Mouse (Mus musculus) testis, adult 2 months (tissue): ENCODE measurements at regions not wholly inside any gene's neighbourhood (a gene's known extent, or its start where the extent isn't known, plus 50 kb on each side); places are given as distances from the start of the nearest gene placed in this dataset.

Experiments used
- CTCF ChIP-seq: fragments of 200-500 bp; IDR thresholded peaks from 2 replicates; pipeline ENCODE4 v1.5.1; 2012; ENCODE audit warnings: low read depth, mild to moderate bottlenecking, inconsistent platforms, low read length, moderate library complexity; ENCODE audit not compliant: control insufficient read depth, insufficient read depth, insufficient replicate concordance
- POLR2A ChIP-seq: fragments of 200-500 bp; IDR thresholded peaks from 2 replicates; pipeline ENCODE4 v1.6.1; 2012; ENCODE audit warnings: low read depth, mild to moderate bottlenecking, inconsistent platforms, low read length, moderate library complexity; ENCODE audit not compliant: control insufficient read depth

DNA sequence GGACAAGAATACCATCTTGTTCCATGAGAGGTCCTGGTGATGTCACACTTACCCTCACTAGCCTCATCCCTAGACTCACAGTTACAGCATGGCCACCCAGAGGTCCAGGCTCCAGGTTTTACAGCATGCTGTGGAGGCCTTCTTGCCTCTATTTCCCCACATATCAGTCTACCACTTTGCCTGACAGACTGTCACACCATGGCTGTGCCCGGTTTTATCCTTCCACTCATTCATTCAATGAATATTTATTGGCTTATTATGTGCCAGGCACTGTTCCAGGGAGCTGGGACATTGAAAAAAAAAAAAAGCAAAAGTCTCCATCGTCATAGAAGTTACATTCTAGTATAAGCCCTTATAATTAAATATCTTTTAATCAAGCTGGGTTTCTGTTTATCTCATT, 166.4 kb upstream of the 1700066M21Rik start:
- TF ChIP-seq POLR2A (no peak), CTCF (no peak)
